Mouse (Mus musculus) forebrain, embryonic 10.5 days (tissue): ENCODE results near the gene Fbxw4. TPM values are rescaled to one million over a fixed set of nuclear protein-coding genes. Genes with fewer than 3 reads are reported as not detected.

Experiments used
- DNase-seq: peaks from one replicate; pipeline ENCODE4 v3.0.0-alpha.2; 2017; ENCODE audit warnings: low spot score; ENCODE audit errors: extremely low spot score
- H3K27ac ChIP-seq: fragments of 300-500 bp; sonication (generic); 2 replicates; pipeline ENCODE4 v1.5.1; 2016; ENCODE audit warnings: mild to moderate bottlenecking
- H3K27me3 ChIP-seq: fragments of 300-500 bp; sonication (generic); 2 replicates; pipeline ENCODE4 v1.6.1; 2016; ENCODE audit warnings: mild to moderate bottlenecking; ENCODE audit not compliant: poor library complexity, severe bottlenecking
- H3K36me3 ChIP-seq: fragments of 300-500 bp; sonication (generic); replicated peaks from 2 replicates; pipeline ENCODE4 v1.6.1; 2016; ENCODE audit warnings: mild to moderate bottlenecking, moderate library complexity
- H3K4me1 ChIP-seq: fragments of 300-500 bp; sonication (generic); 2 replicates; pipeline ENCODE4 v1.6.1; 2016
- H3K4me3 ChIP-seq: fragments of 300-500 bp; sonication (generic); 2 replicates; pipeline ENCODE4 v1.5.1; 2016; ENCODE audit warnings: mild to moderate bottlenecking, moderate library complexity
- H3K9me3 ChIP-seq: fragments of 300-500 bp; sonication (generic); 2 replicates; pipeline ENCODE4 v1.6.1; 2016; ENCODE audit warnings: mild to moderate bottlenecking, moderate library complexity
- WGBS: fragments of 180-500 bp; shearing (Covaris S2); methylation state at CpG from one replicate; pipeline ENCODE4 v1.1.7; 2016; 5-methylcytosine and 5-hydroxymethylcytosine counted together
- polyA plus RNA-seq: library from polyadenylated mRNA; unstranded; fragments of >200 nt; fragmentation: Nextera tagmentation; extraction: Ambion mirVana; gene quantifications from 2 replicates; pipeline ENCODE4 v1.2.1, GENCODE M21; 2016

The Fbxw4 gene
- polyA plus RNA-seq, 1 experiment from 2014 or later, result 4.4 TPM

- Histone ChIP-seq H3K4me3 (peak overlapping the region; percentile 57), H3K4me1 (peaks cover 33% of the 10 kb centered on the region), H3K27me3 (peaks cover 95% of the 10 kb centered on the region), H3K36me3 (no peaks in the 10 kb centered on the region), H3K9me3 (no peaks in the 10 kb centered on the region), H3K27ac (peak overlapping the region; percentile 75)
- 23% methylated on average over 8 of the region's 8 CpGs for WGBS
- no peak for DNase-seq
These were observed 119.3 kb downstream of the Fbxw4 start for GRCm38 (mm10) chr19:45540657-45541408.

- H3K9me3 ChIP-seq, result no peaks in the 10 kb centered on the region
- 61% methylated on average over 1 of the region's 1 CpGs for WGBS
- peaks cover 37% of the 10 kb centered on the region for H3K4me1 ChIP-seq
- H3K27me3 ChIP-seq, result peaks cover 80% of the 10 kb centered on the region
- H3K27ac ChIP-seq, result no peak overlapping the region
- DNase-seq, result no peak
- no peaks in the 10 kb centered on the region for H3K36me3 ChIP-seq
- H3K4me3 ChIP-seq, result no peak overlapping the region
These were observed 122.6 kb downstream of the Fbxw4 start for GRCm38 (mm10) chr19:45537505-45537904.

- 72% methylated on average over 6 of the region's 6 CpGs for WGBS
- Histone ChIP-seq H3K27ac (no peak overlapping the region), H3K27me3 (peaks cover 65% of the 10 kb centered on the region)
These were observed 124.2 kb downstream of the Fbxw4 start for GRCm38 (mm10) chr19:45535929-45536328.

GRCm38 (mm10) chr19:45535214-45535735 is 124.8 kb downstream of the Fbxw4 start:
- DNase-seq, result no peak
- H3K27me3 ChIP-seq, result peaks cover 58% of the 10 kb centered on the region
- H3K4me1 ChIP-seq, result peaks cover 26% of the 10 kb centered on the region
- 88% methylated on average over 8 of the region's 8 CpGs for WGBS
- no peak overlapping the region for H3K27ac ChIP-seq
- no peak overlapping the region for H3K4me3 ChIP-seq
- peaks cover 4% of the 10 kb centered on the region; the same call in 1 of the 2 replicates for H3K36me3 ChIP-seq
- no peaks in the 10 kb centered on the region for H3K9me3 ChIP-seq

More at GRCm38 (mm10) chr19:45535929-45536328, 124.2 kb downstream of the Fbxw4 start:
- Histone ChIP-seq H3K4me1 (peaks cover 29% of the 10 kb centered on the region), H3K36me3 (no peaks in the 10 kb centered on the region), H3K4me3 (no peak overlapping the region), H3K9me3 (no peaks in the 10 kb centered on the region)
- no peak for DNase-seq

- Histone ChIP-seq H3K36me3 (peaks cover 21% of the 10 kb centered on the region), H3K9me3 (no peaks in the 10 kb centered on the region), H3K4me1 (peaks cover 26% of the 10 kb centered on the region), H3K4me3 (no peak overlapping the region), H3K27me3 (peaks cover 42% of the 10 kb centered on the region), H3K27ac (no peak overlapping the region)
- DNase-seq, result no peak
- WGBS, result 83% methylated on average over 7 of the region's 7 CpGs
These were observed 126.5 kb downstream of the Fbxw4 start for GRCm38 (mm10) chr19:45533617-45534016.

GRCm38 (mm10) chr19:45531554-45531953 is 128.6 kb downstream of the Fbxw4 start:
- 76% methylated on average over 6 of the region's 6 CpGs for WGBS
- H3K36me3 ChIP-seq, result peaks cover 41% of the 10 kb centered on the region
- H3K4me1 ChIP-seq, result peaks cover 26% of the 10 kb centered on the region
- DNase-seq, result no peak
- no peak overlapping the region for H3K4me3 ChIP-seq
- H3K27ac ChIP-seq, result no peak overlapping the region
- H3K27me3 ChIP-seq, result peaks cover 26% of the 10 kb centered on the region
- H3K9me3 ChIP-seq, result no peaks in the 10 kb centered on the region

- peaks cover 21% of the 10 kb centered on the region for H3K4me1 ChIP-seq
- no peaks in the 10 kb centered on the region for H3K9me3 ChIP-seq
- no peak overlapping the region for H3K27ac ChIP-seq
- peaks cover 14% of the 10 kb centered on the region for H3K27me3 ChIP-seq
- WGBS, result 87% methylated on average over 15 of the region's 15 CpGs
- no peak overlapping the region for H3K4me3 ChIP-seq
- H3K36me3 ChIP-seq, result peaks cover 42% of the 10 kb centered on the region
- DNase-seq, result no peak
These were observed 129.7 kb downstream of the Fbxw4 start for GRCm38 (mm10) chr19:45530200-45530995.

GRCm38 (mm10) chr19:45529294-45529693 is 130.8 kb downstream of the Fbxw4 start:
- no peak for DNase-seq
- peaks cover 10% of the 10 kb centered on the region for H3K4me1 ChIP-seq
- no peaks in the 10 kb centered on the region for H3K9me3 ChIP-seq
- H3K27ac ChIP-seq, result no peak overlapping the region
- 83% methylated on average over 5 of the region's 5 CpGs for WGBS
- 0 out of 2 replicates have a peak, but pooled peaks cover 4% of the 10 kb centered on the region for H3K27me3 ChIP-seq
- H3K4me3 ChIP-seq, result no peak overlapping the region
- H3K36me3 ChIP-seq, result peaks cover 46% of the 10 kb centered on the region

Other genes starting within 250 kb of the Fbxw4 start
- gene Poll, start 99.8 kb downstream of the Fbxw4 start, polyA plus RNA-seq, result 25.7 and 26.6 TPM in 2 replicates
- 52.1 and 53.5 TPM in 2 replicates for gene Gm17018, start 99.7 kb downstream of the Fbxw4 start, polyA plus RNA-seq
- gene Fgf8, start 82.6 kb upstream of the Fbxw4 start, polyA plus RNA-seq, result 30.6 and 35.3 TPM in 2 replicates
- gene Npm3, start 89.3 kb upstream of the Fbxw4 start, polyA plus RNA-seq, result 10.7 and 16.1 TPM in 2 replicates
- 59.2 and 63.9 TPM in 2 replicates for gene Mgea5, start 123.5 kb upstream of the Fbxw4 start, polyA plus RNA-seq
- gene Kcnip2, start 155.7 kb upstream of the Fbxw4 start, polyA plus RNA-seq, result 0.71 and 0.86 TPM in 2 replicates